Mouse (Mus musculus) bone marrow, adult 2 months (tissue): ENCODE data around the gene Actg1.

Experiments used
- CTCF ChIP-seq: fragments of 200-500 bp; IDR thresholded peaks from 2 replicates; pipeline ENCODE4 v1.5.1; 2011; ENCODE audit warnings: low read length, control low read depth; ENCODE audit not compliant: control insufficient read depth, insufficient read depth
- POLR2A ChIP-seq: fragments of 200-500 bp; IDR thresholded peaks from 2 replicates; pipeline ENCODE4 v1.6.1; 2011; ENCODE audit warnings: low read depth, mild to moderate bottlenecking, control low read depth, low read length, borderline replicate concordance; ENCODE audit not compliant: control insufficient read depth

DNA sequence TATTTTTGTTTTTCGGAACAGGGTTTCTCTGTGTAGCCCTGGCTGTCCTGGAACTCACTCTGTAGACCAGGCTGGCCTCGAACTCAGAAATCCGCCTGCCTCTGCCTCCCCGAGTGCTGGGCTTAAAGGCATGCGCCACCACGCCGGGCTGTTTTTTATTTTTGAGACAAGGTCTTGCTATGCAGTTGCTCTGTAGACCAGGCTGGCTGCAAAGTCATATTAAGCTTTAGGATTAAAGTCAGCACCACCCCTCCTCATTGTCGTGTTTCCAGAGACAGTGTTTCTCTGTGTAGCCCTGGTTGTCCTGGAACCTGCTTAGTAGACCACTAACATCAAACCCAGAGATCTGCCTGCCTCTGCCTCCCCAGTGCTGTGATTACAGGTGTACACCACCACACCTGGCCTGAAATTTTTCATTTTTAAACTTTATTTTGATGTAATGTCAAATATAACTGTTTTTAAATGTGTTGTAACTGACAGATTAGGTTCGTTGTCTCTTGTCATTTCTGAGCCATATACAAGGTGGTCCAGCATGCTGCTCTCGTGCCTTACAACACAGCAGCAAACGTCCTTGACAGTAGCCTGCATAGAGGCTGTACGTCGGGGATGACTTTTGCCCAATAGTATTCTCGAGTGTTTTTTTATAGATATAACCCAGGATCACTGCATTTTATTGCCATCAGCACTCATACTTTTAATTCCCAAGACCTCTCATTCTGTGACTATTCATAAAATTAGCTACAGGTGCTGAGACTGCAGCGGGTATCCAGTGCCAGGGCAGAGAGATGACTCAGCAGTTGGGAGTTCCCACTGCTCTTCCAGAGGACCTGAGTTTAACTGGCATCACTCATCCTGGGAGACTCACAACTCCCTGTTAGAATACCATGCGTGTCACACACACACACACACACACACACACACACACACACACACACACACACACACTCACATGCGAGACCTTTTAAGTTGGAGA lies 6.2 kb upstream of the Actg1 start:
- TF ChIP-seq POLR2A: no peak
- no peak for TF ChIP-seq CTCF
